Mouse (Mus musculus): Measurements from ENCODE around the gene Eprs.

- TF ChIP-seq CTCF (IDR thresholded peaks at IDR 0.05; ENCODE audit: control insufficient read depth, insufficient read depth, insufficient read length) (no peak), FOSL1 (IDR thresholded peaks at IDR 0.05; ENCODE audit: insufficient read depth, low read length, poor library complexity, severe bottlenecking) (no peak), MAX (IDR thresholded peaks at IDR 0.05) (no peak), CEBPB (IDR thresholded peaks at IDR 0.05; ENCODE audit: low read depth) (no peak), USF1 (IDR thresholded peaks at IDR 0.05; ENCODE audit: low read depth) (no peak)
Observed at GRCm38 (mm10) chr1:185350611-185351010, 12.2 kb upstream of the Eprs start.
